Mouse (Mus musculus) lung, postnatal 0 days (tissue): ENCODE results near the gene Ovgp1. TPM values are rescaled to one million over a fixed set of nuclear protein-coding genes. Genes with fewer than 3 reads are reported as not detected.

Experiments
- ATAC-seq: fragments of 200-750 bp; cut with Nextera tagmentation; 2 replicates; pipeline ENCODE4 v1.8.0; 2017; ENCODE audit warnings: moderate library complexity
- DNase-seq: peaks from one replicate; pipeline ENCODE4 v3.0.0-alpha.2; 2016; ENCODE audit warnings: low spot score
- H3K27ac ChIP-seq: fragments of 300-500 bp; sonication (generic); 2 replicates; pipeline ENCODE4 v1.5.1; 2014; ENCODE audit warnings: antibody characterized with exemption, mild to moderate bottlenecking, low read length, mixed read lengths
- H3K27me3 ChIP-seq: fragments of 300-500 bp; sonication (generic); replicated peaks from 2 replicates; pipeline ENCODE4 v1.6.1; 2014; ENCODE audit warnings: low read length, mixed read lengths; ENCODE audit not compliant: insufficient read depth
- H3K36me3 ChIP-seq: fragments of 300-500 bp; sonication (generic); 2 replicates; pipeline ENCODE4 v1.6.1; 2014; ENCODE audit warnings: low read length, mixed read lengths; ENCODE audit not compliant: insufficient read depth
- H3K4me1 ChIP-seq: fragments of 300-500 bp; sonication (generic); 2 replicates; pipeline ENCODE4 v1.6.1; 2014; ENCODE audit warnings: antibody characterized with exemption, low read depth, low read length, mixed read lengths; ENCODE audit not compliant: insufficient read depth
- H3K4me2 ChIP-seq: fragments of 300-500 bp; sonication (generic); replicated peaks from 2 replicates; pipeline ENCODE4 v1.6.1; 2014; ENCODE audit warnings: low read depth, mild to moderate bottlenecking, low read length, moderate library complexity, mixed read lengths
- H3K4me3 ChIP-seq: fragments of 300-500 bp; sonication (generic); 2 replicates; pipeline ENCODE4 v1.5.1; 2014; ENCODE audit warnings: low read depth, low read length
- H3K9ac ChIP-seq: fragments of 300-500 bp; sonication (generic); replicated peaks from 2 replicates; pipeline ENCODE4 v1.6.1; 2014; ENCODE audit warnings: low read depth, mild to moderate bottlenecking
- H3K9me3 ChIP-seq: fragments of 300-500 bp; sonication (generic); 2 replicates; pipeline ENCODE4 v1.6.1; 2016; ENCODE audit warnings: low read length, mixed read lengths
- CTCF ChIP-seq: IDR thresholded peaks from 2 replicates; pipeline ENCODE4 v1.5.1; 2016; ENCODE audit warnings: antibody characterized with exemption, mild to moderate bottlenecking
- EP300 ChIP-seq: IDR thresholded peaks from 2 replicates; pipeline ENCODE4 v1.6.1; 2016; ENCODE audit warnings: antibody characterized with exemption, mild to moderate bottlenecking, control low read depth
- WGBS: fragments of 180-500 bp; shearing (Covaris S2); extraction: QIAGEN DNeasy Blood & Tissue Kit; methylation state at CpG from one replicate; pipeline ENCODE4 v1.1.7; 2014; 5-methylcytosine and 5-hydroxymethylcytosine counted together
- polyA plus RNA-seq: library from polyadenylated mRNA; unstranded; fragments of >200 nt; fragmentation: Nextera tagmentation; extraction: Ambion mirVana; gene quantifications from 2 replicates; pipeline ENCODE4 v1.2.1, GENCODE M21; 2015

The Ovgp1 gene
- polyA plus RNA-seq, 1 experiment from 2014 or later: 0.95 TPM

DNA sequence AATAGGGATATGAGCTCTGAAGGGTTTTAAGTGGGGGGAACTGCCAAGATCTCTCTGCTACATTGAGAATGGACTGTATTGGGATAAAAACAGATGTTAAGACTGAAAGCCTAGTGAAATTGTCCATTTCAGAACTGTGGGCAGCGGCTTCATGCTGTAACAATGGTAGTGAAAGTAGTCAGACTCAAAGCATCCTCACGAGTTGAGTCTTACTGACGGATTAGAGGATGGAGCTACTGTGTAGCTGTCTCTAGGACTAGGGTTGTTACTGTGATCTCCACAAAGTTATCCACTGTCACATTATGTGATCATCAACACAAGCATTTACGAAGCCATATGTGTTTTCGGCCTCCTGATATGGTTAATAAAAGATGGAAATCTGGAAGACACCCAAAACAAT, 15.3 kb upstream of the Ovgp1 start:
- WGBS: 36% methylated on average over 5 of the region's 5 CpGs
- Histone ChIP-seq H3K9me3 (no peaks in the 10 kb centered on the region), H3K4me3 (peak overlapping the region; percentile 94), H3K27me3 (no peaks in the 10 kb centered on the region), H3K27ac (peak overlapping the region; percentile 97), H3K36me3 (peaks cover 14% of the 10 kb centered on the region; the same call in 1 of the 2 replicates), H3K4me1 (peaks cover 13% of the 10 kb centered on the region; the same call in 1 of the 2 replicates), H3K9ac (peak overlapping the region; percentile 98), H3K4me2 (peak overlapping the region; percentile 75)
- DNase-seq: peak; percentile 23
- TF ChIP-seq EP300 (no peak), CTCF (no peak)
- no peak for ATAC-seq

DNA sequence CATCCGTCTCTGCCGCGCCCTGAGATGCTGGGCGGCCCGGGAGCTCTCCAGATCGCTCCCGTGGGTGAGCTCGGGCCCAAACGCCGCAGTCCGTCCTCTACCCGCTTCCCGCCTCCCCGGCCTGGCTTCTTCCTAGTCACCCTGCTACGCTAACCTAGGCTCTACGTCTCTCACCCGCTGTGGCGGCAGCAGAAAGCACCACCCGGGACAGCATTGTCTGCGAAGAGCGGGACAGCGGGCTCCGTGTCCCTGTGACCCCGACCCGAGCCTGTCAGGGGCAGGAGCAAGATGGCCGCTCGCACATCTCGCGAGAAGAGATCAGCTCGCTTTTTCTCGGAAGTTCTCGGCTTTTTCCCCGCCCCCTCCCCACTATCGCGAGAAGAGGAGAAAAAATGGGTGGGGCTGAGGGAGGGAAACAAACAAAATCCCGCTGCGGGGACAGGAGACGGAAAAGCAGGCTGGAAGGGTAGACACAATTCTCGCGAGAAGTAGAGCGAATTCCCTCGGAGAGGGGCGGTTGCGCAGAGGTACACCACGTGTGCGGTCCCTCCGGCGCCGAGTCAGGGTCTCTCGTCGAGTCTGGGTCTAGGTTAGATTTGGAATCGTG, 14.4 kb upstream of the Ovgp1 start, which contains the start of gene Wdr77:
Gene Wdr77, plus strand, starts transcription at position 396 of the 607 bp plus-strand sequence.
- Histone ChIP-seq H3K4me1 (peaks cover 13% of the 10 kb centered on the region; the same call in 1 of the 2 replicates), H3K27me3 (no peaks in the 10 kb centered on the region), H3K9me3 (no peaks in the 10 kb centered on the region), H3K4me2 (peak within 1 kb of the TSS; percentile 93), H3K36me3 (peaks cover 14% of the 10 kb centered on the region; the same call in 1 of the 2 replicates), H3K27ac (peak within 1 kb of the TSS; percentile 97), H3K4me3 (peak within 1 kb of the TSS; percentile 94), H3K9ac (peak within 1 kb of the TSS; percentile 98)
- ATAC-seq (peak; percentile 98), DNase-seq (peak; percentile 99)
- TF ChIP-seq EP300: peak; percentile 100
- TF ChIP-seq CTCF: no peak
- WGBS: 1% methylated on average over 52 of the region's 52 CpGs

- H3K27me3 ChIP-seq: no peaks in the 10 kb centered on the region
- H3K4me2 ChIP-seq: peak overlapping the region; percentile 93
- peak overlapping the region; percentile 89 for H3K9ac ChIP-seq
- peak overlapping the region; percentile 94 for H3K4me3 ChIP-seq
- peaks cover 14% of the 10 kb centered on the region; the same call in 1 of the 2 replicates for H3K36me3 ChIP-seq
- WGBS: 1% methylated on average over 25 of the region's 26 CpGs
- no peak for TF ChIP-seq EP300
- DNase-seq (peak; percentile 59), ATAC-seq (peak; percentile 32)
- peaks cover 13% of the 10 kb centered on the region; the same call in 1 of the 2 replicates for H3K4me1 ChIP-seq
- no peaks in the 10 kb centered on the region for H3K9me3 ChIP-seq
- H3K27ac ChIP-seq: peak overlapping the region; percentile 64
Observed at GRCm38 (mm10) chr3:105959585-105959984, 13.9 kb upstream of the Ovgp1 start.

- no peak for TF ChIP-seq CTCF
- TF ChIP-seq EP300: no peak
- WGBS: 4% methylated on average over 6 of the region's 6 CpGs
- no peak for ATAC-seq
Observed at GRCm38 (mm10) chr3:105959999-105960398, 13.5 kb upstream of the Ovgp1 start, which contains the start of gene Atp5f1. Gene Atp5f1 (minus strand): TSS chr3:105960099.

DNA sequence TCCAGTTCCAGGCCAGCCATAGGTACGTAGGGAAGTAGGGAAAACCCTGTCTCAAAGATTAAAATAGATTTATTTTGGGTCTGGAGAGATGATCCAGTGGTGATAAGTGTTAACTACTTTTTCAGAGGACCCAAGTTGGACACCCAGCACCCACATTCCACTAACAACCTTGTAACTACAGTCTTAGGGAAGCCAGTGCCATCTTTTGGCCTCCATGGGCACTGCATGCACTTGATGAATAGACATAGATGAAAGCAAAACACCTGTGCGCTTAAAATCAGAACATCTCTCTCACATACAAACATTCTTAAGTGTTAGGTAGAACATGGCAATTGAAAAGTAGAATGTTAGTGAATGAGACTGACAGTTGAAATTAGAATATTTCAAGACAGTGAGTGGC, 12.8 kb upstream of the Ovgp1 start:
- no peak overlapping the region for H3K4me3 ChIP-seq
- TF ChIP-seq EP300 (no peak), CTCF (peak; percentile 56)
- WGBS: 92% methylated on average over 2 of the region's 2 CpGs
- peaks cover 12% of the 10 kb centered on the region; the same call in 1 of the 2 replicates for H3K36me3 ChIP-seq
- no peak overlapping the region for H3K9ac ChIP-seq
- H3K27ac ChIP-seq: no peak overlapping the region
- ATAC-seq: no peak
- no peak for DNase-seq
- peaks cover 13% of the 10 kb centered on the region; the same call in 1 of the 2 replicates for H3K4me1 ChIP-seq
- no peak overlapping the region for H3K4me2 ChIP-seq
- no peaks in the 10 kb centered on the region for H3K27me3 ChIP-seq
- no peaks in the 10 kb centered on the region for H3K9me3 ChIP-seq

More at GRCm38 (mm10) chr3:105959999-105960398, 13.5 kb upstream of the Ovgp1 start, which contains the start of gene Atp5f1:
- H3K4me2 ChIP-seq: peak within 1 kb of the TSS; percentile 93
- no peak for DNase-seq
- no peaks in the 10 kb centered on the region for H3K9me3 ChIP-seq
- peak within 1 kb of the TSS; percentile 98 for H3K9ac ChIP-seq
- no peaks in the 10 kb centered on the region for H3K27me3 ChIP-seq
- peaks cover 13% of the 10 kb centered on the region; the same call in 1 of the 2 replicates for H3K4me1 ChIP-seq
- peak within 1 kb of the TSS; percentile 94 for H3K4me3 ChIP-seq
- H3K36me3 ChIP-seq: peaks cover 12% of the 10 kb centered on the region; the same call in 1 of the 2 replicates
- peak within 1 kb of the TSS; percentile 97 for H3K27ac ChIP-seq

GRCm38 (mm10) chr3:105971831-105972446, 1.6 kb upstream of the Ovgp1 start:
- TF ChIP-seq CTCF (no peak), EP300 (no peak)
- H3K9ac ChIP-seq: no peak overlapping the region
- H3K4me1 ChIP-seq: no peaks in the 10 kb centered on the region
- H3K4me3 ChIP-seq: no peak overlapping the region
- H3K9me3 ChIP-seq: no peaks in the 10 kb centered on the region
- ATAC-seq (no peak), DNase-seq (no peak)
- H3K27me3 ChIP-seq: no peaks in the 10 kb centered on the region
- H3K36me3 ChIP-seq: peaks cover 11% of the 10 kb centered on the region; the same call in 1 of the 2 replicates
- no peak overlapping the region for H3K4me2 ChIP-seq
- H3K27ac ChIP-seq: no peak overlapping the region
- WGBS: 79% methylated on average over 5 of the region's 5 CpGs
